Mouse (Mus musculus) left cerebral cortex, postnatal 25 days (tissue): Measurements from ENCODE around the gene Tmem175. TPM values are rescaled to one million over a fixed set of nuclear protein-coding genes. Genes with fewer than 3 reads are reported as not detected.

Experiments used
- total RNA-seq, 2 experiments: library from RNA; stranded (reverse); gene quantifications; 2 replicates each; pipeline ENCODE4 v1.2.3; 2021

The Tmem175 gene
- total RNA-seq, 2 experiments from 2014 or later = 37.4 to 42.1 TPM

Other genes with a start within 250 kb of the Tmem175 start
- under 1 TPM; 0.16 to 0.27 TPM for gene Pde6b, start 241.4 kb upstream of the Tmem175 start, total RNA-seq
- gene Atp5k, start 195.3 kb upstream of the Tmem175 start, total RNA-seq = 100 to 1,000 TPM; 270 to 287 TPM
- under 1 TPM; 0.25 to 0.69 TPM for gene Mfsd7a, start 180.9 kb upstream of the Tmem175 start, total RNA-seq
- gene Pcgf3, start 168.5 kb upstream of the Tmem175 start, total RNA-seq = 10 to 100 TPM; 47.2 to 58.5 TPM
- 100 to 1,000 TPM; 640 to 650 TPM for gene Cplx1, start 79.7 kb upstream of the Tmem175 start, total RNA-seq
- 10 to 100 TPM; 98.6 to 99.1 TPM for gene Gak, start within 50 bp of the Tmem175 start, total RNA-seq
- 10 to 100 TPM; 11.4 to 15.0 TPM for gene Idua, start 30.6 kb downstream of the Tmem175 start, total RNA-seq
- 10 to 100 TPM; 46.9 to 57.7 TPM for gene Dgkq, start 39.9 kb downstream of the Tmem175 start, total RNA-seq
- 1 to 10 TPM; 1.3 to 1.5 TPM for gene Slc26a1, start 45.8 kb downstream of the Tmem175 start, total RNA-seq
- gene Fgfrl1, start 62.6 kb downstream of the Tmem175 start, total RNA-seq = 10 to 100 TPM; 20.0 to 20.6 TPM
- gene Rnf212, start 145.2 kb downstream of the Tmem175 start, total RNA-seq = not detected
- not detected for gene Tmed11, start 165.6 kb downstream of the Tmem175 start, total RNA-seq
- not detected for gene Vmn2r8, start 179.1 kb downstream of the Tmem175 start, total RNA-seq
- gene Vmn2r9, start 222.8 kb downstream of the Tmem175 start, total RNA-seq = not detected